Mouse (Mus musculus) intestine, embryonic 16.5 days (tissue): Measurements from ENCODE around the gene Gnao1. TPM values are rescaled to one million over a fixed set of nuclear protein-coding genes. Genes with fewer than 3 reads are reported as not detected.

ENCODE experiments used
- ATAC-seq: fragments of 200-750 bp; cut with Nextera tagmentation; 2 replicates; pipeline ENCODE4 v1.8.0; 2017; ENCODE audit warnings: moderate TSS enrichment, moderate library complexity
- H3K27ac ChIP-seq: fragments of 300-500 bp; sonication (generic); 2 replicates; pipeline ENCODE4 v1.5.1; 2014; ENCODE audit warnings: mild to moderate bottlenecking, low read length
- H3K27me3 ChIP-seq: fragments of 300-500 bp; sonication (generic); replicated peaks from 2 replicates; pipeline ENCODE4 v1.6.1; 2014; ENCODE audit warnings: low read length, control low read depth, mixed read lengths; ENCODE audit not compliant: control insufficient read depth, insufficient read depth
- H3K36me3 ChIP-seq: fragments of 300-500 bp; sonication (generic); 2 replicates; pipeline ENCODE4 v1.6.1; 2014; ENCODE audit warnings: low read length, control low read depth; ENCODE audit not compliant: control insufficient read depth, insufficient read depth
- H3K4me1 ChIP-seq: fragments of 300-500 bp; sonication (generic); 2 replicates; pipeline ENCODE4 v1.6.1; 2014; ENCODE audit warnings: low read length, control low read depth, mixed read lengths; ENCODE audit not compliant: control insufficient read depth, insufficient read depth
- H3K4me2 ChIP-seq: fragments of 300-500 bp; sonication (generic); 2 replicates; pipeline ENCODE4 v1.6.1; 2014; ENCODE audit warnings: low read depth, low read length, control low read depth
- H3K4me3 ChIP-seq: fragments of 300-500 bp; sonication (generic); 2 replicates; pipeline ENCODE4 v1.5.1; 2014; ENCODE audit warnings: mild to moderate bottlenecking, low read length
- H3K9ac ChIP-seq: fragments of 300-500 bp; sonication (generic); 2 replicates; pipeline ENCODE4 v1.6.1; 2014; ENCODE audit warnings: low read depth, low read length
- H3K9me3 ChIP-seq: fragments of 300-500 bp; sonication (generic); 2 replicates; pipeline ENCODE4 v1.6.1; 2016; ENCODE audit warnings: low read length, control low read depth; ENCODE audit not compliant: control insufficient read depth
- WGBS: fragments of 180-500 bp; shearing (Covaris S2); extraction: QIAGEN DNeasy Blood & Tissue Kit; methylation state at CpG from one replicate; pipeline ENCODE4 v1.1.7; 2014; 5-methylcytosine and 5-hydroxymethylcytosine counted together
- polyA plus RNA-seq: library from polyadenylated mRNA; unstranded; fragments of >200 nt; fragmentation: Nextera tagmentation; extraction: Ambion mirVana; gene quantifications from 2 replicates; pipeline ENCODE4 v1.2.1, GENCODE M21; 2015

Gnao1 gene
- polyA plus RNA-seq, 1 experiment from 2014 or later, result 10.6 TPM

DNA sequence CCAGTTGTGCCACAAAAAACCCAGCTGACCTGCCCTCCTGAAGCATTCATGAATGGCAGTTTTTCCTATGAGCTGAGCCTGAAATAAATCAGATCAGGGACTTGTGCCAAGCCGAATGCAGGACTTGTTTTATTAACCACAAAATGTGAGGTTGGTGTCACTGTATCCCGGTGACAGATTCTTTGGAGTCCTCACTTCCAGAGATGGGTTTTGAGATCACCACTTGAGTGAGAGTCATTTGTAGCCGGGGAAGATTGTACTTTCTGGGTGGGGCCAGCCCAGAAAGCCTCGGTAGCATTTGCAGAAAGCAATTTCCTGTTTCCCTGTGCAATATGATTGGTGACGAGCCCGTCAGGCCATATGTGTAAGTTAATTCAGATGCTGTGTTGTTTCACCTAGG, 4.5 kb downstream of the Gnao1 start:
- no peak overlapping the region for H3K4me2 ChIP-seq
- peaks cover 15% of the 10 kb centered on the region for H3K4me1 ChIP-seq
- no peak overlapping the region for H3K9ac ChIP-seq
- peaks cover 17% of the 10 kb centered on the region for H3K27me3 ChIP-seq
- no peak overlapping the region for H3K27ac ChIP-seq
- no peak overlapping the region for H3K4me3 ChIP-seq
- WGBS, result 54% methylated on average over 6 of the region's 6 CpGs
- no peaks in the 10 kb centered on the region for H3K36me3 ChIP-seq
- no peak for ATAC-seq
- no peaks in the 10 kb centered on the region for H3K9me3 ChIP-seq

DNA sequence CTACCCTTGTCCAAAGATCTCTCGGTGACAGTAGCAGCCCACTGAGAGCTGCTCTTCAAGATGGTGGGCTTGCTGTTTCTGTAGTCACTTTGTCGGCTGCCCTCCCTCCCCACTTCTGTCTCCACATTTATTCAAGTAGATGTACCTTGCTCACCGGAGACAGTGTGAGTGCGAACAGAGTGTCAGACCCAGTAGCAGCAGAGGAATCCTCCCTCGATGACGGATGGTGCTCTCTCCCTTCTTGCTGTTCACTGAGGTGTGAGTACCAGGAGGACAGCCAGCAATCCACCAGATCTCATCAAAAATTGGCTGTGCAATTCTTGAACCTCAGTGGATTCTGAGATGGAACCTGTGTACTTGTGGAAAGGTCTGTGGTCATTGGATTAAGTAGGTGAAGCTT, 6.5 kb downstream of the Gnao1 start:
- H3K4me3 ChIP-seq, result no peak overlapping the region
- peaks cover 17% of the 10 kb centered on the region for H3K27me3 ChIP-seq
- 75% methylated on average over 6 of the region's 6 CpGs for WGBS
- H3K9me3 ChIP-seq, result no peaks in the 10 kb centered on the region
- peaks cover 11% of the 10 kb centered on the region for H3K4me1 ChIP-seq
- no peak overlapping the region for H3K27ac ChIP-seq
- no peak overlapping the region for H3K9ac ChIP-seq
- no peaks in the 10 kb centered on the region for H3K36me3 ChIP-seq
- H3K4me2 ChIP-seq, result no peak overlapping the region
- ATAC-seq, result no peak

DNA sequence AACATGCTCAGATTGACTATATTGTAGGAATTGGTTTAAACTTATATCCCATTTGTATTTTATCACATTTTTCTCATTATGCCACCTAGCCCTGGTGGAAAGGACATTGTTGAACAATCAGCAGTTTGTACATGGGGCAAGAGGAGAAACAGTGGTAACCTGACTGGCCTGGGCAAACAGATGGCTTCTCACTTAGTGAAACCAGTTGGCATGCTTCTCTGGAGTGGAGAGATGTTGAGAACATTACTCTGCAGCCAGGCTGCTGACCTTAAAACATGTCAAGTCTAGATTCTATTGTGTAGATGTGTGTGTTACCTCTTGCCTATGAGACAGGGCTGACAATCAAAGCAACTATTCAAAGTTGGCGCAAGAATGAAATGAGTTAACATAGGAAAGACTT, 7.6 kb downstream of the Gnao1 start:
- WGBS, result 97% methylated on average over 1 of the region's 1 CpGs
- no peaks in the 10 kb centered on the region for H3K9me3 ChIP-seq

DNA sequence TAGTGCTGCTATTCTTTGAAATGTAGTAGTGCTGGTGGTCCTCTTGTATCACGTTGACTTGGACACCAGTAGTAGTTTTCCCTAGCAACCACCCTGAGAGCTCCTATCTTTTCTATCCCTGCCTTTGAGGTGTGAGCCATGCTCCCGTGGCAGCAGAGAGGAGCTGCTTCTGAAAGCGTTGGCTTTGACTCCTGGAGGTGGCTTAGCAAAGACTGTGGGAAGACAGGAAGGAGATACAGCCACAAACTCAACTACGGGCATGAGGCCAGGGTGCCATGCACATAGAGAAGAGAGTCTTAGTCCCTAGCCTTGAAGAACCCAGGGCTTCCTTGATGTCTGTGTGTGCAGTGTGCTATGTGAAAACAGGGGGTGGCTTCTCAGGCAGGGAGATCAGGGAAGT, 10.2 kb downstream of the Gnao1 start:
- no peak overlapping the region for H3K4me3 ChIP-seq
- ATAC-seq, result no peak
- no peaks in the 10 kb centered on the region for H3K36me3 ChIP-seq
- no peak overlapping the region for H3K4me2 ChIP-seq
- H3K4me1 ChIP-seq, result no peaks in the 10 kb centered on the region; the same call in 1 of the 2 replicates
- 86% methylated on average over 4 of the region's 4 CpGs for WGBS
- H3K9me3 ChIP-seq, result no peaks in the 10 kb centered on the region
- no peak overlapping the region for H3K27ac ChIP-seq
- no peaks in the 10 kb centered on the region for H3K27me3 ChIP-seq
- no peak overlapping the region for H3K9ac ChIP-seq

More for the DNA sequence above, 7.6 kb downstream of the Gnao1 start:
- Histone ChIP-seq H3K27me3 (peaks cover 9% of the 10 kb centered on the region; the same call in 1 of the 2 replicates), H3K4me3 (no peak overlapping the region), H3K4me2 (no peak overlapping the region), H3K4me1 (peaks cover 7% of the 10 kb centered on the region), H3K27ac (no peak overlapping the region), H3K36me3 (no peaks in the 10 kb centered on the region), H3K9ac (no peak overlapping the region)
- no peak for ATAC-seq

DNA sequence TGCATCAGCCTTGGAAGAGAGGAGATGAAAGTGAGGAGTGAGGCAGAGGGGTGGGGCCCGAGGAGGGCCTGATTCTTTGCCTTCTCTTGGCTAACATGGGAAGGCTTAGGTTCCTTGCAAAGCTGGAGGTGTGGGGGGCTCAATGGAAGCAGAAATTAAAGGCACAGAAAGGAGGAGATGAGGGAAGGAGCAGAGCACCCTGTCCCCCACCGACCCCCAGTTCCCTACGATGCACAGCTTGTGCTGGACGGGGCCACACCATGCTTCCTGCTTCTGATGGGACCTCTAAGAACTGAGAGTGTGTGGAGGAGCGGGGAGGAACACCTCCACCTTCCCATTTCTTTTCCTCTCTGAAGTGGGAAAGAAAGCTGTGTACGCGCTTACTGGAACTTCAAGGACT, 11.6 kb downstream of the Gnao1 start:
- Histone ChIP-seq H3K4me1 (no peaks in the 10 kb centered on the region; the same call in 1 of the 2 replicates), H3K9ac (no peak overlapping the region), H3K9me3 (no peaks in the 10 kb centered on the region), H3K4me3 (no peak overlapping the region), H3K27ac (no peak overlapping the region), H3K36me3 (no peaks in the 10 kb centered on the region), H3K27me3 (no peaks in the 10 kb centered on the region), H3K4me2 (no peak overlapping the region)
- ATAC-seq, result no peak
- WGBS, result 86% methylated on average over 7 of the region's 7 CpGs

DNA sequence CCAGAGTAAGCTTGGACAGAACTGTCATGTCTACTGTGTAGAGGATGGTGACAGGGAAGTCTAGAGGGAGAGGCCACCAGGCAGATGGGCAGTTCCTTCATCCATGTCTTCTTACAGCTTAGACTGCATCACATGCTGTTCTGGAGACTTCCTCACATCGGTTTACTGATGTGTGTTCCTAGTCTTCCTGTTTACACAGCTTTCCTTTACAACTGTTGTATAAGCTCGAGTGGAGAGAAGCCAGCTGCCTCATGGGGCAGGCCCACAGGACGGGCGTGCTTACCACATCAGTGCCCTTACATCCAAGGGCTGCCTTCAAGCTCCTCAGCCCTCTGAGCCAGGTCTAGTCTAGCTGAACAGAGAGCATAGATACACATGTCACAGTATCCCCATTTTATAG, 15.6 kb downstream of the Gnao1 start:
- no peak overlapping the region for H3K27ac ChIP-seq
- H3K27me3 ChIP-seq, result no peaks in the 10 kb centered on the region
- 38% methylated on average over 4 of the region's 4 CpGs for WGBS
- no peaks in the 10 kb centered on the region for H3K9me3 ChIP-seq
- H3K4me3 ChIP-seq, result no peak overlapping the region
- H3K9ac ChIP-seq, result no peak overlapping the region
- H3K4me1 ChIP-seq, result peaks cover 3% of the 10 kb centered on the region; the same call in 1 of the 2 replicates
- ATAC-seq, result peak; percentile 31; the same call in 1 of the 2 replicates
- no peaks in the 10 kb centered on the region for H3K36me3 ChIP-seq
- no peak overlapping the region for H3K4me2 ChIP-seq

DNA sequence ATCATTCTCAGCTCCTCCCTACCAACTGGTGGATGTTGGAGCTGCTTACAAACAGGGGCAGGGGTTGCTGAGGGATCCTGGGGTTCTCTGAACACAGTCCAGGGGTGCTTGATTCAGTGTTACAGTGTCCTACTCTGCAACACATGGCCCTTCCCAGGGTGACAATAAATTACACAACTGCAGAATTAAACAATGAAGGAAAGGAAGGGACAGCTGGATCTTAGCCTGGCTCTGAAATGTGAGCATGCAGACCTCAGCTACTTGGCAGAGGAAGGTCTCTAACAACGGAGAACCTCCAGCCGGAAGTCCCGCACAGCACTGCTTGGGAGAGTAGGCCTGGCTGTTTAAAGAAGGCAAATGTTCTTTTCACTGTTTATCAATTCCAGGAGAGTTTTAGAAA, 20.9 kb downstream of the Gnao1 start:
- 52% methylated on average over 3 of the region's 3 CpGs for WGBS
- Histone ChIP-seq H3K4me2 (no peak overlapping the region), H3K9me3 (no peaks in the 10 kb centered on the region), H3K4me3 (no peak overlapping the region), H3K27ac (peak overlapping the region; percentile 38), H3K36me3 (no peaks in the 10 kb centered on the region), H3K9ac (no peak overlapping the region), H3K4me1 (peaks cover 12% of the 10 kb centered on the region; the same call in 1 of the 2 replicates), H3K27me3 (no peaks in the 10 kb centered on the region)
- peak; percentile 77 for ATAC-seq

DNA sequence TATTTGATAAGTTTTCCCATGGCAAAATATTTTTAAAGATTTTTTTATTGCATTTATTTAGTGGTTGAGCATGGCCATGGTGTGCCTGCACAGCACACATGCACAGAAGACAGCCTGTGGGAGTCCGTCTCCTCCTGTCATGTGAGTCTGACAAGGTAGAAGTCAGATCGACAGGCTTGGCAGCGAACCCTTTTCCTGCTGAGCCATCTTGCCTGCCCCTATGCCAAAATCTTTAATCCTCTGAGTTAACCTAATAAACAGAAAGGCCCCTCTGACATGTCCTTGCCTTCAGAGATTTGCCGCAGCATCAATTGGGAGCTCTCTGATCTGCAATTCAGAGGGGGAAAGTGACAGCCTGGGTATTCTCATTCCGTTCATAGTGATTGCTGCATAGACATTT, 26.0 kb downstream of the Gnao1 start:
- Histone ChIP-seq H3K27ac (no peak overlapping the region), H3K4me1 (peaks cover 5% of the 10 kb centered on the region; the same call in 1 of the 2 replicates), H3K27me3 (no peaks in the 10 kb centered on the region), H3K4me2 (no peak overlapping the region), H3K9me3 (no peaks in the 10 kb centered on the region), H3K4me3 (no peak overlapping the region), H3K9ac (no peak overlapping the region), H3K36me3 (no peaks in the 10 kb centered on the region)
- no peak for ATAC-seq
- 76% methylated on average over 5 of the region's 5 CpGs for WGBS

DNA sequence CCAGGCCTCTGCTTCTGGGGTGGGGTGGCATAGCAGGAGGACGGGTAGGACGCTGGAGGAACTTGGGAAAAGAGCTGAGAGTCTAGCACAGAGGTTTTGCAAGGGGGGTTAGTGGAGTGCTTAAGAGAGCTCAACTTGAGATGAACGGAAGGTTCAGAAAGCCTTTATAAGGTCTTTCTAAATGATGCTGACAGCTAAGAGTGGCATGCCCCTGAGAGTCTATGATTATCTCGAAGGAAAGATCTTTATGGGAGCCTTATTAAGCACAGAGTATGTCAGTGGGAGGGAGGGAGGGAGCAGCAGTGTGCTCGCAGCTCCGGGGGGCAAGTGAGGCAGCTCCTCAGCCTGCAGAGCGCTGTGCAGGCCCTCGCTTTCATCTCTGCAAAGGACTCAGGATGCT, 29.3 kb downstream of the Gnao1 start:
- WGBS, result 47% methylated on average over 8 of the region's 8 CpGs
- H3K4me3 ChIP-seq, result no peak overlapping the region
- H3K36me3 ChIP-seq, result no peaks in the 10 kb centered on the region
- H3K9ac ChIP-seq, result no peak overlapping the region
- no peaks in the 10 kb centered on the region for H3K9me3 ChIP-seq
- H3K4me2 ChIP-seq, result no peak overlapping the region
- no peaks in the 10 kb centered on the region for H3K27me3 ChIP-seq
- no peak for ATAC-seq
- H3K4me1 ChIP-seq, result peaks cover 11% of the 10 kb centered on the region
- no peak overlapping the region for H3K27ac ChIP-seq

DNA sequence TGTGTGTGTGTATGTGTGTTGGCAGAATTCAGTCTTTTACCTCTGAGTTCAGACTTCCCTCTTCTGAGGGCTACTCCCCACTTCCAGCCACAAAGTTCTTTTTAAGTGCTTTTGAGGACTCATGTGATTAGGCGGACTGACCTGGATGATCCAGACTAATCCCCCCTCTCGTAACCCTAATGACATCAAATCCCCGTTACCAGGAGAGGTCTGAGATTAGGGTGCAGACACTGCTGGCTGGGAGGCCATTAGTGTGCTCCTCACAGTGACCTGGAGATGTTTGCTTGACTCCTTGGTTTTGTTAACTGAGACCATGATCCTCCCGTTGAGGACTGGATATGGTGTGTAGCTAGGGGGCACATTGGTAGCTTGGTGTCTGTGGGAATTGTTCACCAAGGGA, 30.7 kb downstream of the Gnao1 start:
- Histone ChIP-seq H3K9me3 (no peaks in the 10 kb centered on the region), H3K4me2 (no peak overlapping the region), H3K4me3 (no peak overlapping the region), H3K36me3 (no peaks in the 10 kb centered on the region), H3K4me1 (peaks cover 11% of the 10 kb centered on the region), H3K27me3 (no peaks in the 10 kb centered on the region), H3K9ac (no peak overlapping the region), H3K27ac (no peak overlapping the region)
- 54% methylated on average over 4 of the region's 4 CpGs for whole genome bisulfite sequencing
- ATAC-seq, result no peak
